Mouse (Mus musculus) embryo, embryonic 10.5 days (tissue): ENCODE data around the gene Acp5.

Experiments used
- DNase-seq: peaks from one replicate; pipeline ENCODE4 v3.0.0-alpha.2; 2015; ENCODE audit warnings: low spot score

Gene Acp5

GRCm38 (mm10) chr9:22139746-22140145 lies 4.2 kb upstream of the Acp5 start:
- no peak for DNase-seq

GRCm38 (mm10) chr9:22138480-22138879 lies 3.0 kb upstream of the Acp5 start:
- peak; percentile 61 for DNase-seq

- peak; percentile 73 for DNase-seq
These were observed 1.4 kb upstream of the Acp5 start for GRCm38 (mm10) chr9:22136765-22137547.

GRCm38 (mm10) chr9:22134988-22135643 lies 395 bp downstream of the Acp5 start:
- no peak for DNase-seq

- DNase-seq, result no peak
These were observed 1.1 kb downstream of the Acp5 start for GRCm38 (mm10) chr9:22134246-22134890.

- DNase-seq, result no peak
These were observed 3.3 kb downstream of the Acp5 start for GRCm38 (mm10) chr9:22132220-22132619.

- peak; percentile 65 for DNase-seq
These were observed 4.1 kb downstream of the Acp5 start for GRCm38 (mm10) chr9:22131226-22131981.

- DNase-seq, result no peak
These were observed 10.1 kb downstream of the Acp5 start for GRCm38 (mm10) chr9:22125246-22126027.

GRCm38 (mm10) chr9:22124169-22124568 lies 11.3 kb downstream of the Acp5 start:
- no peak for DNase-seq

GRCm38 (mm10) chr9:22123069-22123609 lies 12.4 kb downstream of the Acp5 start:
- no peak for DNase-seq

GRCm38 (mm10) chr9:22122005-22122404 lies 13.5 kb downstream of the Acp5 start:
- DNase-seq, result no peak

- DNase-seq, result no peak
These were observed 14.0 kb downstream of the Acp5 start for GRCm38 (mm10) chr9:22121545-22121944.

GRCm38 (mm10) chr9:22119543-22119942 lies 16.0 kb downstream of the Acp5 start:
- no peak for DNase-seq

- peak; percentile 77 for DNase-seq
These were observed 17.6 kb downstream of the Acp5 start for GRCm38 (mm10) chr9:22117754-22118456.

GRCm38 (mm10) chr9:22116740-22117426 lies 18.6 kb downstream of the Acp5 start, which contains the start of gene Elof1:
Gene Elof1 (minus strand): TSS chr9:22117172.
- peak; percentile 99 for DNase-seq

- DNase-seq, result peak; percentile 41
These were observed 19.4 kb downstream of the Acp5 start for GRCm38 (mm10) chr9:22116086-22116485.

GRCm38 (mm10) chr9:22115635-22116034 lies 19.9 kb downstream of the Acp5 start:
- no peak for DNase-seq

- DNase-seq, result no peak
These were observed 27.3 kb downstream of the Acp5 start for GRCm38 (mm10) chr9:22108194-22108593.

- peak; percentile 40 for DNase-seq
These were observed 35.6 kb downstream of the Acp5 start for GRCm38 (mm10) chr9:22099922-22100321.
